Mouse (Mus musculus) forebrain, embryonic 12.5 days (tissue): ENCODE measurements around the gene Dgcr8. TPM values are rescaled to one million over a fixed set of nuclear protein-coding genes. Genes with fewer than 3 reads are reported as not detected.

ENCODE experiments used
- ATAC-seq: fragments of 200-750 bp; cut with Nextera tagmentation; 2 replicates; pipeline ENCODE4 v1.8.0; 2017; ENCODE audit warnings: moderate TSS enrichment; ENCODE audit not compliant: low FRiP score
- H3K27ac ChIP-seq: fragments of 300-500 bp; sonication (generic); 2 replicates; pipeline ENCODE4 v1.5.1; 2016; ENCODE audit warnings: mild to moderate bottlenecking
- H3K27me3 ChIP-seq: fragments of 300-500 bp; sonication (generic); 2 replicates; pipeline ENCODE4 v1.6.1; 2016; ENCODE audit warnings: mild to moderate bottlenecking
- H3K36me3 ChIP-seq: fragments of 300-500 bp; sonication (generic); replicated peaks from 2 replicates; pipeline ENCODE4 v1.6.1; 2016; ENCODE audit warnings: mild to moderate bottlenecking
- H3K4me1 ChIP-seq: fragments of 300-500 bp; sonication (generic); 2 replicates; pipeline ENCODE4 v1.6.1; 2016
- H3K4me2 ChIP-seq: fragments of 300-500 bp; sonication (generic); 2 replicates; pipeline ENCODE4 v1.6.1; 2016; ENCODE audit warnings: mild to moderate bottlenecking, moderate library complexity
- H3K4me3 ChIP-seq: fragments of 300-500 bp; sonication (generic); replicated peaks from 2 replicates; pipeline ENCODE4 v1.5.1; 2016; ENCODE audit warnings: mild to moderate bottlenecking
- H3K9ac ChIP-seq: fragments of 300-500 bp; sonication (generic); 2 replicates; pipeline ENCODE4 v1.6.1; 2016; ENCODE audit warnings: mild to moderate bottlenecking
- H3K9me3 ChIP-seq: fragments of 300-500 bp; sonication (generic); 2 replicates; pipeline ENCODE4 v1.6.1; 2016
- WGBS: fragments of 180-500 bp; shearing (Covaris S2); methylation state at CpG from one replicate; pipeline ENCODE4 v1.1.7; 2016; 5-methylcytosine and 5-hydroxymethylcytosine counted together
- microRNA counts: library from miRNA; unstranded; fragments of <30 nt; microRNA quantifications from one replicate; lab custom pipeline; 2017
- microRNA-seq: library from miRNA; unstranded; fragments of <30 nt; microRNA quantifications from one replicate; pipeline ENCODE4, GENCODE M21; 2017
- polyA plus RNA-seq: library from polyadenylated mRNA; unstranded; fragments of >200 nt; fragmentation: Nextera tagmentation; extraction: Ambion mirVana; gene quantifications from 2 replicates; pipeline ENCODE4 v1.2.1, GENCODE M21; 2016

Gene Dgcr8
- polyA plus RNA-seq, 1 experiment from 2014 or later, result 44.2 TPM

- H3K4me1 ChIP-seq, result peaks cover 50% of the 10 kb centered on the region
- peak overlapping the region; percentile 13 for H3K4me3 ChIP-seq
- H3K9me3 ChIP-seq, result no peaks in the 10 kb centered on the region
- H3K4me2 ChIP-seq, result peak overlapping the region; percentile 46
- peak overlapping the region; percentile 48 for H3K9ac ChIP-seq
- ATAC-seq, result peak; percentile 93
- H3K36me3 ChIP-seq, result no peaks in the 10 kb centered on the region
- 15% methylated on average over 6 of the region's 6 CpGs for WGBS
- H3K27ac ChIP-seq, result peak overlapping the region; percentile 88
- 0 out of 2 replicates have a peak, but pooled peaks cover 8% of the 10 kb centered on the region for H3K27me3 ChIP-seq
Observed at GRCm38 (mm10) chr16:18213689-18214088, 75.4 kb downstream of the Dgcr8 start.

DNA sequence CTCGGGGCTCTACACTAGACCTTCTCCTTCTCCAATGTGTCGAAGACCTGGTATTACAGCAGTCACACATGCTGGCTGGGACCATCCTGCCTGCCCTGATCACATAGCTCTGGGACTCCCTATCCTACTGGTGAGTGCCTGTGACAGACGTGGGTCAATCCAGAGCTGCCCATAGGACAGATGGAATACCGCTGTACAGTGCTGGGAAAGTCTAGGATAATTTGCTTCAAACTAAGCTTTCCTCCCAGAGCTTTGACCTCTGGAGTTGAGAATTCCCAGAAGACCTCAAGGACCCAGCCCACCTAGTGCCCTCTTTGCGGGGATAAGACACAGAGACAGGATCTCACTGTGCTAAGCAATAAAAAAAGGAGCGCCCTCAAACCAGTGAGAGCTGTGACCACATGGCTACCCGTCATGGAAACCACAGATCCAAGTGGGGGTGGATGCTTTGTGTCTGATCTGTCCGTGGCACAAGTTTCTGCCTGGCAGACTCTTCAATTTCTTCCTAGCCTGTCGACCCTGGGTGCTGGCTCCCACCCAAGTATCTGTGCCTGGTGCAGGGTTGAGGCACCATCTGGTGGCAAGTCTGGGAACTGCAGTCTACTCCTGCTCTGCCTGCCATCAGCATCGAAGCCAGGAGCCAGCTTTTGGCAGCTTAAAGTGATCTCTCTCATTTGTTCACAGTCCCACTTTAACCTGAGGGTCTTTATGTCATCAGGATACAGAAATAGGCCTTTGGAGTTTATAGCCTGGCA is 77.5 kb downstream of the Dgcr8 start:
- peak; percentile 25; the same call in 1 of the 2 replicates for ATAC-seq

DNA sequence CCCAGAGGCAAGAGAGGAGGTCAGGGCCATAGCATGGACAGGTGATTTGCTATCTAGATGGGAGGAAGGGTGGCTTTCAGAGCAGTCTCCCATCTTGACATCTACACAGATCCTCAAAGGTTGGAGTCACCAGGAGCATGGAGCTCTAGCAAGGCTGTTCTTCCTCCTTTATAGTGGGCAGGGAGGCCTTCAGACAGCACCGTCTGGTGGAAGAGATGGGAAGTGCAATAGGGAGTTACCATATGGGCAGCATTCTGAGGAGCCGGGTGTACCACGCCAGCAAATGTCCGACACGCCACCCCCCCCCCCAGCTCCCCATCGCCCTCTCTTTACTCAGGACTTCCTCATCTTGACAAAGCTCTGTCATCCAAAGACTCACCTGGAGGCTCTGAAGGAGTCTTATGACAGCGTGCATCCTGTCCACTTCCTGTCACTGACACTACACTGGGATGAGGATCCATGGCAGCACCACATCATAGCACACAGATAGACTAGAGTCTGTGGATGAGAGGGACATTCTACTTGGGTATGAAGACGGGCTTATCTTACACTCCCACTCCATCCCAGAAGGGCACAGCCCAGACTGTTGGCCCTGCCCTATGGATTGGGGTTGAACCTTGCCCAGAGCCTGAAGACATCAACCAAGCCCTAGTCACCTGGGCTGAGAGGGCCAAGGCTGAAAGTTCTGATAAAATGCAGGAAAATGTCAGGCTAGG is 78.2 kb downstream of the Dgcr8 start:
- no peak overlapping the region for H3K9ac ChIP-seq
- no peak for ATAC-seq
- H3K27me3 ChIP-seq, result peaks cover 8% of the 10 kb centered on the region; the same call in 1 of the 2 replicates
- no peaks in the 10 kb centered on the region for H3K9me3 ChIP-seq
- WGBS, result 26% methylated on average over 8 of the region's 8 CpGs
- no peak overlapping the region for H3K4me2 ChIP-seq
- peaks cover 39% of the 10 kb centered on the region for H3K4me1 ChIP-seq
- no peaks in the 10 kb centered on the region for H3K36me3 ChIP-seq
- no peak overlapping the region for H3K4me3 ChIP-seq
- no peak overlapping the region for H3K27ac ChIP-seq

More for the DNA sequence above, 77.5 kb downstream of the Dgcr8 start:
- WGBS, result 48% methylated on average over 10 of the region's 10 CpGs
- Histone ChIP-seq H3K27me3 (peaks cover 8% of the 10 kb centered on the region; the same call in 1 of the 2 replicates), H3K9ac (no peak overlapping the region), H3K4me1 (peaks cover 45% of the 10 kb centered on the region), H3K4me2 (no peak overlapping the region), H3K9me3 (no peaks in the 10 kb centered on the region), H3K4me3 (no peak overlapping the region), H3K36me3 (no peaks in the 10 kb centered on the region), H3K27ac (no peak overlapping the region)

MicroRNA genes within 50 kb of the gene (microRNA counts, 519-probe panel; counts per million panel counts)
- microRNA mmu-miR-1306 (lab: Ali Mortazavi, UCI), result not detected
- 4,292 counts per million, percentile 50 among the panel's probes with 10 or more counts for microRNA mmu-miR-185 (lab: Ali Mortazavi, UCI)

Small RNA genes lying within 50 kb of the gene (microRNA-seq; reads per million reads assigned to microRNA genes)
- gene Gm24572 (2.2 reads per million), gene Mir1306 (449 reads per million, percentile 67 among the genes with 10 or more reads in this experiment), gene Mir185 (462 reads per million, percentile 68 among the genes with 10 or more reads in this experiment)

Other genes with a start within 250 kb of the Dgcr8 start
- gene Dgcr6, start 236.4 kb downstream of the Dgcr8 start, polyA plus RNA-seq, result 149 and 150 TPM in 2 replicates
- 5.9 and 7.7 TPM in 2 replicates for gene Prodh, start 199.0 kb downstream of the Dgcr8 start, polyA plus RNA-seq
- gene Rtn4r, start 161.6 kb downstream of the Dgcr8 start, polyA plus RNA-seq, result 5.4 and 6.2 TPM in 2 replicates
- gene Ccdc188, start 71.4 kb downstream of the Dgcr8 start, polyA plus RNA-seq, result not detected in 2 replicates
- 15.7 and 16.9 TPM in 2 replicates for gene Zdhhc8, start 54.1 kb downstream of the Dgcr8 start, polyA plus RNA-seq
- 111 and 118 TPM in 2 replicates for gene Trmt2a, start 40.6 kb downstream of the Dgcr8 start, polyA plus RNA-seq
- 983 and 1,008 TPM in 2 replicates for gene Ranbp1, start 40.5 kb downstream of the Dgcr8 start, polyA plus RNA-seq
- 3.4 TPM in 1 of 2 replicates, not detected in the other for gene Gm49776, start 30.9 kb downstream of the Dgcr8 start, polyA plus RNA-seq
- 40.7 and 41.5 TPM in 2 replicates for gene Tango2, start 58.9 kb upstream of the Dgcr8 start, polyA plus RNA-seq
- 115 and 126 TPM in 2 replicates for gene Arvcf, start 58.9 kb upstream of the Dgcr8 start, polyA plus RNA-seq
- 23.3 and 23.7 TPM in 2 replicates for gene Txnrd2, start 137.1 kb upstream of the Dgcr8 start, polyA plus RNA-seq
- 53.5 and 54.2 TPM in 2 replicates for gene Comt, start 137.6 kb upstream of the Dgcr8 start, polyA plus RNA-seq
- gene Gnb1l, start 209.5 kb upstream of the Dgcr8 start, polyA plus RNA-seq, result 11.9 and 14.7 TPM in 2 replicates
- 1.9 and 3.3 TPM in 2 replicates for gene Rtl10, start 209.7 kb upstream of the Dgcr8 start, polyA plus RNA-seq